In the genomic region with DNA sequence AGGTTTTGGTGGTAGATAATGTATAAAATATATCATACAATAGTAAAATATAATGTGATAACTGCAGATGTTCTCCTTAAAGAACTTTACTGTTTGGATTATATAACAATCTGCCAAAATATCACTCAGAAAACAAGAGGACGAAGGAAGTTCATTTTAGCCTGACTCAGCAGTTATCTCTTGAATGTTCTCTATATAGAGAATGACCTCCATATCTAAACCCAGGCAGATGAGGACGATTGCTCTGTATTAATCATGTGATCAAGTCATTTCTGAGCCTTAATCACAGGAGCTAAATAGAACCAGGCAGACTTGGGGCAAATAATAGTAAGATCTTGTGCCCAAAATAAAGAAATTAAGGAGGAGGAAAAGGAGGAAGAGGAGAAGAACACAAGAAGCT, we compare ENCODE assay signal across 25 mouse cellular contexts. TPM values are rescaled to one million over a fixed set of nuclear protein-coding genes. Genes with fewer than 3 reads are reported as not detected.
DNase-seq lines count a peak whose midpoint lies in the region; ATAC-seq lines count a peak whose summit lies in the region.
"Had no signal": no experiment of that assay in that cellular context is flagged by ENCODE, and none has a peak within 500 bp of the region (broad histone marks: within the 10 kb centered on the region; RNA-seq: fewer than 3 reads in every experiment).

No protein-coding gene starts in this region.

- no peak overlapping the region for H3K9ac ChIP-seq in heart, embryonic 12.5 days
- no peak overlapping the region for H3K9ac ChIP-seq in heart, embryonic 11.5 days (ENCODE audit: low read depth, low read length)
- no peak overlapping the region for H3K9ac ChIP-seq in liver, embryonic 12.5 days
- H3K9ac ChIP-seq in liver, embryonic 11.5 days (ENCODE audit: low read depth, low read length): no peak overlapping the region
- peak overlapping the region; percentile 2; the same call in 1 of the 2 replicates for H3K9ac ChIP-seq in liver, embryonic 13.5 days
- no peak overlapping the region for H3K9ac ChIP-seq in neural tube, embryonic 15.5 days (replicated peaks)
- H3K9ac ChIP-seq: embryonic facial prominence, embryonic 12.5 days; forebrain, postnatal 0 days; hindbrain, embryonic 14.5 days; midbrain, embryonic 12.5 days had no signal

- no peaks in the 10 kb centered on the region for H3K27me3 ChIP-seq in heart, embryonic 12.5 days (replicated peaks)
- no peaks in the 10 kb centered on the region for H3K27me3 ChIP-seq in heart, embryonic 11.5 days (ENCODE audit: control insufficient read depth, insufficient read depth, low read length)
- H3K27me3 ChIP-seq in liver, embryonic 12.5 days (replicated peaks): no peaks in the 10 kb centered on the region
- no peaks in the 10 kb centered on the region for H3K27me3 ChIP-seq in liver, embryonic 11.5 days (replicated peaks; ENCODE audit: control insufficient read depth, insufficient read depth, low read length)
- no peaks in the 10 kb centered on the region for H3K27me3 ChIP-seq in liver, embryonic 13.5 days
- no peaks in the 10 kb centered on the region for H3K27me3 ChIP-seq in neural tube, embryonic 15.5 days (replicated peaks)
- H3K27me3 ChIP-seq: embryonic facial prominence, embryonic 12.5 days; midbrain, embryonic 12.5 days had no signal

- no peak for ATAC-seq in heart, embryonic 12.5 days (ENCODE audit: insufficient number of reproducible peaks, low FRiP score)
- ATAC-seq in heart, embryonic 11.5 days (replicated peaks; ENCODE audit: insufficient number of reproducible peaks, low FRiP score, low TSS enrichment): no peak
- no peak for ATAC-seq in liver, embryonic 12.5 days
- ATAC-seq in liver, embryonic 11.5 days (replicated peaks; ENCODE audit: low FRiP score): no peak
- no peak for ATAC-seq in liver, embryonic 13.5 days (ENCODE audit: low read depth)
- peak; percentile 24; the same call in 1 of the 2 replicates for ATAC-seq in megakaryocyte-erythroid progenitor cell, adult 5-6 weeks (replicated peaks; ENCODE audit: low FRiP score, low TSS enrichment, poor library complexity, severe bottlenecking)
- no peak for ATAC-seq in neural tube, embryonic 15.5 days (ENCODE audit: low FRiP score)
- ATAC-seq: forebrain, postnatal 0 days; inflammation-experienced regulatory T-cells, adult 6 months had no signal

- no peak overlapping the region for H3K4me2 ChIP-seq in heart, embryonic 12.5 days
- H3K4me2 ChIP-seq in heart, embryonic 11.5 days: no peak overlapping the region
- H3K4me2 ChIP-seq in liver, embryonic 12.5 days: peak overlapping the region; percentile 22
- no peak overlapping the region for H3K4me2 ChIP-seq in liver, embryonic 11.5 days
- 0 out of 2 replicates have a peak overlapping the region, but pooled peaks have one; percentile 10 for H3K4me2 ChIP-seq in liver, embryonic 13.5 days
- H3K4me2 ChIP-seq in neural tube, embryonic 15.5 days: no peak overlapping the region
- H3K4me2 ChIP-seq: embryonic facial prominence, embryonic 12.5 days; hindbrain, embryonic 14.5 days; midbrain, embryonic 12.5 days had no signal

- peaks cover 16% of the 10 kb centered on the region for H3K36me3 ChIP-seq in heart, embryonic 12.5 days
- no peaks in the 10 kb centered on the region; the same call in 1 of the 2 replicates for H3K36me3 ChIP-seq in heart, embryonic 11.5 days (ENCODE audit: control insufficient read depth, insufficient read depth, low read length)
- peaks cover 37% of the 10 kb centered on the region for H3K36me3 ChIP-seq in liver, embryonic 12.5 days
- H3K36me3 ChIP-seq in liver, embryonic 11.5 days (ENCODE audit: control insufficient read depth, insufficient read depth, low read length): peaks cover 6% of the 10 kb centered on the region
- H3K36me3 ChIP-seq in liver, embryonic 13.5 days: peaks cover 38% of the 10 kb centered on the region
- 0 out of 2 replicates have a peak, but pooled peaks cover 4% of the 10 kb centered on the region for H3K36me3 ChIP-seq in neural tube, embryonic 15.5 days

- no peaks in the 10 kb centered on the region for H3K9me3 ChIP-seq in heart, embryonic 12.5 days (replicated peaks)
- no peaks in the 10 kb centered on the region for H3K9me3 ChIP-seq in heart, embryonic 11.5 days (replicated peaks; ENCODE audit: control insufficient read depth, low read length)
- H3K9me3 ChIP-seq in liver, embryonic 12.5 days (replicated peaks): no peaks in the 10 kb centered on the region
- H3K9me3 ChIP-seq in liver, embryonic 11.5 days (ENCODE audit: control insufficient read depth, low read length): no peaks in the 10 kb centered on the region
- no peaks in the 10 kb centered on the region for H3K9me3 ChIP-seq in liver, embryonic 13.5 days (replicated peaks)
- H3K9me3 ChIP-seq in neural tube, embryonic 15.5 days (replicated peaks): no peaks in the 10 kb centered on the region
- H3K9me3 ChIP-seq: embryonic facial prominence, embryonic 12.5 days; midbrain, embryonic 12.5 days had no signal

- 0 out of 2 replicates have a peak overlapping the region, but pooled peaks have one; percentile 18 for H3K27ac ChIP-seq in heart, embryonic 12.5 days (ENCODE audit: poor library complexity, severe bottlenecking)
- no peak overlapping the region for H3K27ac ChIP-seq in heart, embryonic 11.5 days (ENCODE audit: low read depth, low read length)
- H3K27ac ChIP-seq in liver, embryonic 12.5 days: peak overlapping the region; percentile 70
- H3K27ac ChIP-seq in liver, embryonic 11.5 days (ENCODE audit: low read depth, low read length): no peak overlapping the region
- H3K27ac ChIP-seq in liver, embryonic 13.5 days: peak overlapping the region; percentile 69
- no peak overlapping the region for H3K27ac ChIP-seq in neural tube, embryonic 15.5 days (replicated peaks)
- H3K27ac ChIP-seq: embryonic facial prominence, embryonic 12.5 days; hindbrain, embryonic 14.5 days; left cerebral cortex, adult 2 months; midbrain, embryonic 12.5 days had no signal

- peaks cover 39% of the 10 kb centered on the region for H3K4me1 ChIP-seq in heart, embryonic 12.5 days (replicated peaks)
- H3K4me1 ChIP-seq in heart, embryonic 11.5 days (ENCODE audit: control insufficient read depth, insufficient read depth, low read length): peaks cover 6% of the 10 kb centered on the region; the same call in 1 of the 2 replicates
- H3K4me1 ChIP-seq in liver, embryonic 12.5 days: peaks cover 86% of the 10 kb centered on the region
- H3K4me1 ChIP-seq in liver, embryonic 11.5 days (replicated peaks; ENCODE audit: control insufficient read depth, insufficient read depth, low read length): peaks cover 39% of the 10 kb centered on the region
- H3K4me1 ChIP-seq in liver, embryonic 13.5 days (replicated peaks): peaks cover 86% of the 10 kb centered on the region
- H3K4me1 ChIP-seq in neural tube, embryonic 15.5 days: peaks cover 25% of the 10 kb centered on the region

- 57% methylated on average over 2 of the region's 2 CpGs for WGBS in heart, embryonic 12.5 days
- WGBS in heart, embryonic 11.5 days (ENCODE audit: insufficient replicate concordance): 72% methylated on average over 2 of the region's 2 CpGs
- WGBS in liver, embryonic 12.5 days (ENCODE audit: insufficient replicate concordance): 38% methylated on average over 2 of the region's 2 CpGs
- 49% methylated on average over 2 of the region's 2 CpGs for WGBS in liver, embryonic 11.5 days
- WGBS in liver, embryonic 13.5 days (ENCODE audit: insufficient replicate concordance): 25% methylated on average over 2 of the region's 2 CpGs
- WGBS in neural tube, embryonic 15.5 days: 87% methylated on average over 2 of the region's 2 CpGs

- H3K4me3 ChIP-seq in heart, embryonic 12.5 days: no peak overlapping the region
- no peak overlapping the region for H3K4me3 ChIP-seq in heart, embryonic 11.5 days (ENCODE audit: low read depth, low read length)
- H3K4me3 ChIP-seq in liver, embryonic 12.5 days: no peak overlapping the region
- H3K4me3 ChIP-seq in liver, embryonic 11.5 days (ENCODE audit: low read depth, low read length): no peak overlapping the region
- no peak overlapping the region for H3K4me3 ChIP-seq in liver, embryonic 13.5 days (replicated peaks)
- no peak overlapping the region for H3K4me3 ChIP-seq in neural tube, embryonic 15.5 days (replicated peaks)
- H3K4me3 ChIP-seq: embryonic facial prominence, embryonic 12.5 days; left cerebral cortex, adult 2 months; midbrain, embryonic 12.5 days had no signal

- DNase-seq in liver, embryonic 11.5 days (ENCODE audit: low spot score): no peak
- DNase-seq in liver, embryonic 13.5 days: no peak
- no peak for DNase-seq in urinary bladder, postnatal 10 days (ENCODE audit: low spot score)
- DNase-seq: adrenal gland, postnatal 10 days; cerebellum, adult 11 months; cerebellum, adult 9-11 months; forebrain, postnatal 0 days; gastrocnemius, postnatal 36 days; heart, postnatal 36 days; kidney, adult 18-20 months; lung, adult 18-20 months; lung, postnatal 10 days; retina, postnatal 1 day; right cerebral cortex, postnatal 25 days; thymus, postnatal 25 days had no signal

RNA-seq across cellular contexts. Expression of gene Cdc27, which starts 5.9 kb away (rescaled TPM):
- polyA plus RNA-seq in heart, embryonic 12.5 days (2016; fragmentation: Nextera tagmentation; extraction: Ambion mirVana): 37.6 and 40.6 TPM in 2 replicates
- 34.4 and 44.6 TPM in 2 replicates for polyA plus RNA-seq in heart, embryonic 11.5 days (2014; fragmentation: Nextera tagmentation; extraction: Ambion mirVana)
- polyA plus RNA-seq in liver, embryonic 12.5 days (2016; fragmentation: Nextera tagmentation; extraction: Ambion mirVana): 32.2 and 33.1 TPM in 2 replicates
- 41.6 and 45.9 TPM in 2 replicates for polyA plus RNA-seq in liver, embryonic 11.5 days (2014; fragmentation: Nextera tagmentation; extraction: Ambion mirVana)
- 22.9 and 29.4 TPM in 2 replicates for polyA plus RNA-seq in liver, embryonic 13.5 days (2015; fragmentation: Nextera tagmentation; extraction: Ambion mirVana)
- total RNA-seq in megakaryocyte-erythroid progenitor cell, adult 5-6 weeks (2014; fragmentation: Nextera tagmentation): 48.1 and 55.5 TPM in 2 replicates
- 60.2 and 67.4 TPM in 2 replicates for total RNA-seq in megakaryocyte-erythroid progenitor cell, adult 5-6 weeks (2017)
- polyA plus RNA-seq in neural tube, embryonic 15.5 days (2015; fragmentation: Nextera tagmentation; extraction: Ambion mirVana): 34.8 and 39.1 TPM in 2 replicates

RNA-seq across cellular contexts. Expression of gene Myl4, which starts 6.0 kb away (rescaled TPM):
- polyA plus RNA-seq in heart, embryonic 12.5 days (2016; fragmentation: Nextera tagmentation; extraction: Ambion mirVana): 2,473 and 2,477 TPM in 2 replicates
- 3,018 and 3,194 TPM in 2 replicates for polyA plus RNA-seq in heart, embryonic 11.5 days (2014; fragmentation: Nextera tagmentation; extraction: Ambion mirVana)
- 1.5 and 3.5 TPM in 2 replicates for polyA plus RNA-seq in liver, embryonic 12.5 days (2016; fragmentation: Nextera tagmentation; extraction: Ambion mirVana)
- 11.9 and 30.4 TPM in 2 replicates for polyA plus RNA-seq in liver, embryonic 11.5 days (2014; fragmentation: Nextera tagmentation; extraction: Ambion mirVana)
- 4.6 and 4.9 TPM in 2 replicates for polyA plus RNA-seq in liver, embryonic 13.5 days (2015; fragmentation: Nextera tagmentation; extraction: Ambion mirVana)
- 1.4 and 2.5 TPM in 2 replicates for total RNA-seq in megakaryocyte-erythroid progenitor cell, adult 5-6 weeks (2014; fragmentation: Nextera tagmentation)
- total RNA-seq in megakaryocyte-erythroid progenitor cell, adult 5-6 weeks (2017): not detected in 2 replicates
- 16.2 and 19.5 TPM in 2 replicates for polyA plus RNA-seq in neural tube, embryonic 15.5 days (2015; fragmentation: Nextera tagmentation; extraction: Ambion mirVana)

Comparison
In these comparisons a context has a peak if more than half of its experiments do, and no peak if none do; other contexts are left out.
1. H3K27ac ChIP-seq: peak in heart, embryonic 12.5 days (single experiment), liver, embryonic 12.5 days (single experiment) and liver, embryonic 13.5 days (single experiment); none in heart, embryonic 11.5 days (single experiment), liver, embryonic 11.5 days (single experiment) and neural tube, embryonic 15.5 days (single experiment).
2. H3K4me2 ChIP-seq: peak in liver, embryonic 12.5 days (single experiment) and liver, embryonic 13.5 days (single experiment); none in heart, embryonic 12.5 days (single experiment), heart, embryonic 11.5 days (single experiment), liver, embryonic 11.5 days (single experiment) and neural tube, embryonic 15.5 days (single experiment).
3. RNA of gene Myl4, which starts 6.0 kb away (polyA plus RNA-seq): 3,018 to 3,194 TPM in heart, embryonic 11.5 days and 2,473 to 2,477 TPM in heart, embryonic 12.5 days; 11.9 to 30.4 TPM in liver, embryonic 11.5 days, 16.2 to 19.5 TPM in neural tube, embryonic 15.5 days, 4.6 to 4.9 TPM in liver, embryonic 13.5 days and 1.5 to 3.5 TPM in liver, embryonic 12.5 days; every median in the first group is over 10 times any median in the second.